Mouse (Mus musculus) small intestine, adult 2 months (tissue): Measurements from ENCODE around the gene Camk2n2.

Source experiments
- CTCF ChIP-seq: fragments of 200-500 bp; IDR thresholded peaks from 2 replicates; pipeline ENCODE4 v1.5.1; 2012; ENCODE audit warnings: low read depth, mild to moderate bottlenecking, control low read depth, inconsistent platforms, low read length, moderate library complexity, mixed read lengths; ENCODE audit not compliant: insufficient replicate concordance, insufficient read length; ENCODE audit errors: extremely low read depth
- POLR2A ChIP-seq: fragments of 200-500 bp; IDR thresholded peaks from 2 replicates; pipeline ENCODE4 v1.6.1; 2012; ENCODE audit warnings: low read depth, mild to moderate bottlenecking, control low read depth, inconsistent platforms, low read length, moderate library complexity

GRCm38 (mm10) chr16:20670291-20670690, 49.2 kb upstream of the Camk2n2 start:
- no peak for TF ChIP-seq POLR2A
- TF ChIP-seq CTCF, result no peak
